Mouse (Mus musculus): ENCODE results near the gene Cul3.

Cul3 gene

DNA sequence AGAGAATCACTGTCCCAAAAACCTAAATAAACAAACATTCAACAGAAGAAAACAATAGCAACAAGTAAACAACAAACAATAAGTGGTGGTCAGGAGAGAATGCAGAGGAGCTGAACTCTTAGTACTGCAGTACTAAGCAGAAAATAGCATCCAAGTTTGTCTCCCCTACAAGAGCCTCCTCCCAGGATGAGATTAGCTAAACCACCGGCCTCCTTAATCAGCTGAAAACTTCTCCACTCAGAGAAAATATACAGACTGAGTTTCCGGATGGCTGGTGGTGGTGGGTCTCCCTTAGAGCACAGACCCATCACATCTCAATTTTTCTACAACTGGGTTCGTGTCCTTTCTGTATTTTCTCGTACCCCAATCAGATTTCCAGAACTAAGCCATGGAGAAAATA is 47.0 kb downstream of the Cul3 start:
- in situ Hi-C loops (cut with MboI, MseI) = no loop called here

DNA sequence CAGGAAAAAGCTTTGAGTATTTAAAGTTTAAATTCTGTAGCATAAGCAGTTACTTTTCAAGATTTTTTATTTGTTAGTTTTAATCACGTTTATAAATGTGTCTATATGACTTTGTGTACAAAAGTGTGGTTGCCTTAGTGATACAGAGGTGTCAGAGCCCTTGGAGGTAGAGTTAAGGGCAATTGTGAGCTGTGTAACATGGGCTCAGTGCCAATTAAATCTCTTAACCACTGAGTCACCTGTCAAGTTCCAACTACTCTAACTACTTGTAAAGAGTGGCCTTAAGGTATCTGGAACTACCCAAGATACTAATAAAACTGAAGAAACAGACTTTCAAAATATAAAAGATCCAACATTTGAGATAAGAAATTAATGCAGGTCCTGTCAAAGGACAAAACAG is 61.5 kb downstream of the Cul3 start:
- in situ Hi-C loops (cut with MboI, MseI) = no loop called here

DNA sequence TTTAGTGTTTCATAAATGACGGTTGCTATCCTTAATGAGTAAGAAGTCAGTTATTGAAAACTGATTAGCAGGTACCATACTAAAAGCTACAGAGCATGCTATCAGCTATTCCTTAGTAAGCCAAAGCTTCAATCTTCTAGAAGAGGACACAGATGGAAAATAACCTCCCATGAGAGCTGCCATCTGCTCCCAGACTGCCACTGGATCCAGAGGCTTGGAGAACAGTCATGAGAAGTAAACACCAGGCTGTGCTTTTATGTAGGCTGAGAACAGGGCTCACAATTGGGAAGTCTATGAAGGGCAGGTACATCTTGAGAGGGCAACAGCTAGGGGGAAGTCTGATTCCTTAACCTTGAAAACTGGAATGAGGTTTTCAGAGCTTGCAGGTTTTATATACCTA is 79.8 kb downstream of the Cul3 start:
- in situ Hi-C loops (cut with MboI, MseI) = no loop called here

DNA sequence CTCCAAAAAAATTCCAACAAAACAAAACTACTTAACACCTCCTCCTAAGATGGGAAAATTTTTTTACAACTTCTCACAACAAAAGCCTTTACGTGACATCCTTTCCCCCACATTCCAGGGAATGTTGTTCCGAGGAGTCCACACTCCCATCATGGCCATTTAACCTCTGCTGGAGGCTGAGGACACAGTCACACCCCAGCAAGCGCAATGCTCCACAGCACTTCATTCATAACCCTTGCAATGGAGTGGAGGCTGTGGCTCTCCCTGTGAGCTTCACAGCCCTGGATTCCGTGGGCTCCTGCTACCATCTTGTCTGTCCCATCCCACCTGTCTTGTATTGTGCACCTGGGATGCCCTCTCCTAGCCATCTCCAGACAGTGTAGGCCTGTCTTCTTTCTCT is 81.6 kb downstream of the Cul3 start:
- in situ Hi-C loops (cut with MboI, MseI) = no loop called here

DNA sequence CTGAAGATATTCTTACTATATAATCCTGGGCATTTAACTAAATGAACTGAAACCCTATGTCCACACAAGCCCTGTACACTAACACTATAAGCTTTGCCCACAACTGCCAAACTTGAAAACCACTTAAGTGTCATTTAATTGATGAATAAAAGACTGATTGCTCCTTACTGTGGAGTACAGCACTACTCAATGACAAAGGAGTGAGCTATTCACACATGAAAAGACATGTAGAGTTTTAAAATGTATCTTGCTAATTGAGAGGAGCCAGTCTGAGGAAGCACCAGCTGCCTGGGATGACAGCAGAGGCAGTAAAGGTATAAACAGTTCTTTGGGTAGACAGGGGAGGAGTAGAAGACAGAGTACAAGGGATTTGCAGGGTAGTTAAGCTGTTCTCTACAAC is 87.0 kb downstream of the Cul3 start:
- in situ Hi-C loops (cut with MboI, MseI) = no loop called here

DNA sequence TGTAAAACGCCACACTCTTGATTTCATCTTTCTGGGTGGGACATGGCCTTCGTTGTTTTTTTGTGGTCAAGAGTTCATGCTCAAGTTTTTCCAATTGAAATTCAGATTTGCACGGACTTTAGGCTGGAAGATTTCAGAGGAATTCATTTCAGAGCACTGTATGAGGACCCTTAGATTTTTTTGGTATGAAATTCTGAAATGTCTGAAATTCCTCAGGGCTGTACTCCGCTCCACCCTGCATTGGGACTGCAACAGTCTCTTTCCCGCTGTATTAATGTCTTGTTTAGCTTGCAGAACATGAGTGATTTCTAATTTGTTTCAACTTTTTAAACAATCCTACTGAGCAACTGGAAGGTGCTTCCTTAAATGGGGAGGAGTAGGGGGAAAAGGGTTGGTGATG is 90.0 kb downstream of the Cul3 start:
- in situ Hi-C loops (cut with MboI, MseI) = no loop called here

DNA sequence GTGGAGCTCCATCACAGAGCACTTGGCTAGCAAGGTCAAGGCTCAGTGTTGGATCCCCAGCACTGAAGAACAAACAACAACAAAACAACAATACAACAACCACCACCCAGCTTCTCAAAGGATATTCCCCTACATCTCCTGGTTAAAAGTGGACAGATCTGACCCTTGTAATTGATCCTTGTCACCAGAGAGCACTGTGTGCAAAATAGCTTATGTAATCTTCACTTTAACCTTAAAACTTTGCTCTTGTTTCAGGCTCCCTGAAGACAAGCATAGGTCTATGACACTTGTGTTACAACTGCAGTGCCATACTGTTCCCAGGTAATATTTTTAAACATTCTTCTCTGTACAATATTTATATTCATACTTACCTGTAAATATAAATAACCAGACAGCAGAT is 93.1 kb downstream of the Cul3 start:
- in situ Hi-C loops (cut with MboI, MseI) = no loop called here

DNA sequence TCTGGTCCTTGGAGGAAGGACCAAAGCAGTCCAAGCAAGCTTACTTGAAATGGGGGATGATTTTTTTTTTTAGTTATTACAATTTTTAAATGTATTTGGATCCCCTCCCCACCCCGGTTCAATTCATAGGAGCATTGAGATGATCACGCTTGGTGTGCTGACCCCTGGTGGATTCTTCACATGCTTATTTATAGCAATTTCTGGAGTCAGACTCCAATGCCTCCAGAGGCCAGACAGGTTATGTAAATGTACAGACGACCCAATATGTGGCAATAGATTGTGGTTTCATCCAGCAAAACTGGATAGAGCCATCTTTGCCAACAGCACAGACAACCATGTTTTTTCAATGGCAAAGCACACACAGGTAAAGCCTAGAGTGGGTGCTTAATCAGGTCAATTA is 96.2 kb downstream of the Cul3 start:
- in situ Hi-C loops (cut with MboI, MseI) = no loop called here

DNA sequence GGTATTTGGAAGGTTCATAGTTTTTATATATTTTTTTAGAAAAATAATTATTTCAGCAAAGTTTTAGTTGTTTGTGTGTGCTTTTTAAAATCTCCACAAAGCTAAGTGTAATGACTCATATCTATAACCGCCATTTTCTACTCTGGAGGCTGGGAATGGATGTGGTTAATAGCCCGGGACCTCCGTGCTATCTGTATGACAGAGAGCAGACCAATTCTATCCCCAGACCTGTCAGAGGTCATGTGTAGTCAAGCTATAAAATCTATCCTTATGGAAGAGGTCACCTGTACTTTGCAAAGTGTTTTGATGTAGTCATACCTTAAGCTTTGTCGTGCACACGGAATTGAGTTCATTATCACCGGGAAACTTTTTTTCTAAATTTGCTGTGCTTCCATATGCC is 98.7 kb downstream of the Cul3 start:
- in situ Hi-C loops (cut with MboI, MseI) = no loop called here

DNA sequence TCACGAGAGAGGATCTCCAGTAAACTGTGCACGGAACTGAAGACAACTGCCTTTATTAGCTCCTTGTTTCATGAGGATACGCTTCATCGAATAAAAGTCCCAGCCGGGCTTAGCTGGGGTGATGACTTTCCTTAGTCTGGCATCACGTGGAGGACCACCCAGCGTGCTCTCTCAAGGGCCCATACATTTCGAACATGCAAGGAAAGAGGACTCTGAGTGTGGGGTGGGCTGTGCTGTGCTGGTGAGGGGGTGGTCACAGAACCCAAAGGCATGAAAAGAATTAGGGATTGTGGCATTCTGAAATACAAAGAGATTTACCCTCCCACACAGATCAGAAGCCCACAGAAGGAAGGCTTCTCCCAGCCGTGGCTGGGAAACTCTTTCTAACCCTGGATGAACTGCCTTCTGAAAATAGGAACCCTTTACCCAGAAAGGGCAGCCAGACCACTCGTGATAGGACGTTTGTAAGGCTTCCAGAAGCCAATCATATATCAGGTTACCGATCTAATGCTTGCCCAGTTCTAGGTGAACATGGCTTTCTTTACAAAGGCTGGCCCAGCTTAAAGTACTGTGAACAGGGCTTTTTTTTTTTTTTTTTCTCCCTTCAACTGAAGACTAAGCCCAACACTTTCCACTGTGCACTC is 100.1 kb downstream of the Cul3 start:
- in situ Hi-C loops (cut with MboI, MseI) = no loop called here

DNA sequence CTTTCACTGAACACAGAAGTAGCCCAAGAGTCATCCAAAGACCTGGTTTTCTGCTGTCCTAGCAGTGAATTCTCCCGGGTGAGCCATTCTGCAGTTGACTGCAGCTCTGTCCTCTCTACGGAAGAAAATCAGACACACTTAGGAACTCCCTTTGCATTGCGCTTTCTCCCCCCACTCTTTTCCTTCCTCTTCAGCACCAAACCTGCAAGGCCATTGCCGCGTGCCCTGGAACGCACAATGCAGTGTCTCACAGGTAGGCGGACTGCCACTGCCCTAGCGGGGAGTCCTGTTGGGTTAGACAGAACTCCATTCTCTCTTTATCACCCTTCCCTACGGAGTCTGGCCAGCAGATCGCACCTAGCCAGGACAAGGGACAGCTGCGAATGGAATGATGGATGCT is 100.8 kb downstream of the Cul3 start:
- in situ Hi-C loops (cut with MboI, MseI) = no loop called here

DNA sequence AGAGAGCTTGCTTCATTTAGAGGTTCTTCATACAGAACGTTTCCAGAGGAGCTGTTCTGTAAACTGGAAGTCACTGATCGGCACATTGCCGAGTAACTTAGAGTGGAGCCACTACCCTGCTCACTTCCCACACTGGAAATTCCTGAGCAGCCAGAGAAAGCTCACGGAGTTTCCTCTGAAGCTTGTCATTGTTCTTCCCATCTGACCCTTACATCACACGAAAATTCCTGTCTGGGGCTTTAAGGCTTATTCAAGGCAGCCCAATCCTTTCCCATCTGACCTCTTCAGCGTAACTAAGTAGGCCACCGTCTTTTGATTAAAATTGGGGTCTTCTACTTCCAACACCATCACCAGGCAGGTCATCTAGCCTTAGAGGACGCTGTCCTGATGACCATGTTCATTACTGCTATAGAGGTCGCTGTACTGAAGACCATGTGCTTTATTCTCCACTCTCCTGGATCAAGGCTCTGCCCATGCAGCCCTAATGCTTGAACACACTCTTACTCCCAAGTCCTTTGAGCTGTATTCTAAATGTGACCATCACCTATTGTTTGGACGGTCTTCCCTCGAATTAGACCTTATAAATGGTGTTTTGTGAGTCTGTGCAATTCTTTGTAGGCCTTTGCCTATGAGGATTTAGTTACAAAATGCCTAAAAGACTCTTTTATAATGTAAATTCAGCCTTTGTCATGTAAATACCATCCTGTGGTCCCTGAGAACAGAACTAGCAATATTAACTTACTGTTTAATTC is 103.2 kb downstream of the Cul3 start:
- in situ Hi-C loops (cut with MboI, MseI) = no loop called here

DNA sequence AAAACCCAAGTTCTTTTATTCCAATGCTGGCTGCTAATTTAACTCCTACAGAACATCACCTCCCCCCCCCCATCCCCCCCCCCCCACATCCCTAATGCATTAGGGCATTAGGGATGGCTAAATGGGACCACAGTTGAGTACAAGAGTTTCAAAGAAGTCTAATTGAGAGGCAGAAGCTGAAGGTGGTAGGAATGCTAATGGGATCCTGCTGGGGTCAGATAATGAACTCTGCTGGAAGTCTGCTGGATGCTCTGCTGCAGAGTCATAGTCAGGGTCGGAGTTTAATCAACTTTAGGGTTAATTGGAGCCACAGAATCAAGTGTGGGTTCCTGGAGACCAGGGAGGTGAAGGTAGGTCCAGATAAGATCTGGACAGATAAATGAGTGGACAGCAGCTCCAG is 104.2 kb downstream of the Cul3 start:
- in situ Hi-C loops (cut with MboI, MseI) = no loop called here

DNA sequence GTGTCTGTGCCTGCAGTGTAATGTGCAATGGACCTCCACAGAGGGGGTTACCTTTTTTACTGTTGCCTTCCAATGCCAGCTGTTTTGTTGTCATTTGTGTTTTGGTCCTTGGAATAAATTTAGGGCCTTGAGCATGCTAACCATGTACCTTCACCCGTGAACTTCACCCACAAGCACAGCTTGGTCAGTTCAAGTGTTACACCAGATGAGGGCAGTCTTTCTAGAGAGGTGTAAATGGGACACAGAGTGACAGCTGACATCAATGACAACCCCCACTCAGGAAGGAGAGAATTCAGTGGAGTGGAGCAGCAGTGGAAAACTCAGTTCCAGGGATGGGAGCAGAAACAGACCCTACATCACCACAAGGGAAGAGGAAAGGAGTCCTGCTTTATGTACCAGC is 109.7 kb downstream of the Cul3 start:
- in situ Hi-C loops (cut with MboI, MseI) = no loop called here

DNA sequence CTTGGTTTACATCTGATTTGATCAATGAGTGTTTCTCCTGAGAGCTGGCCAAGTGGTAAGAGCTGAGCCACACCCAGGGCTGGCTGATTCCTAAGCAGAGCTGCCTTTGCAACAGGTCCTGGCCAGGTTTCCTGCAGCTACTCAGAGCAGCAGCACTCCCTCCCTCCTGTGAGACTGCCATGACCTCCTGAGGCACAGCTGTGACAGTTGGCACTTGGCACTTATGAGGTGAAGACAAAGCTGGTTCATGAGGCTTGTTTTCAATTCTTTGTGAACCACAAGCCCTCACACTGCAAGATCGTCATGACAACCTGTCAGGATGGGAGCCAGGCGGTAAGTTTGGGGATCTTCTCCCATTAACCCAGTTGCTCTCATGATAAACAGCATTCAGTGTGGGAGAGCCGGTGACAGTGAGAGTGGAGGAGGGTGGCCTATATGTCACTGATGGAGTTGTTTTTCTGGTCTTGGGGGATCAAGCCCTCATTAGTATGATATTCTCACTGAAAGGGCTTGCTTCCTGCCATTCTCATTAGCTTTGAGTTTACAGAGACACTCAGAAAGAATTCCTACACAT is 115.4 kb downstream of the Cul3 start:
- in situ Hi-C loops (cut with MboI, MseI) = no loop called here

DNA sequence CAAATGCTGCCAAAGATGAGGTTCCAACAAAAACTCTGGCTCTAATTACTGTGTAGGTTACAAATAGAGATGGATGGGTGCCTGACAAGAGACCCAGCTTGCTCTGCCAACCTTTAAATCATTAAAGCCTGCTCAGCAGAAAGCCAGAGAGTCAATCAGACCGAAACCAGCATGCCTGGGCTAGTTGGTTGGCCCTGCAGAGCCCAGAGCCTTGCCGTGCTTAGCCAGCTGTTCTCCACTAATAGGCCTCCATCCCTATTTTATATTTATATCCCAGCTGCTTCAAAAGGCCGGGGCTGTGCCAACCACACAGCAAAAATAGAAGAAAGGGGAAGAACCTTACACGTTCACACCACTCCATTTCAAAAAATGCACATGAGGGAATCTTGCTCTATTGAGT is 119.1 kb downstream of the Cul3 start:
- in situ Hi-C loops (cut with MboI, MseI) = no loop called here

DNA sequence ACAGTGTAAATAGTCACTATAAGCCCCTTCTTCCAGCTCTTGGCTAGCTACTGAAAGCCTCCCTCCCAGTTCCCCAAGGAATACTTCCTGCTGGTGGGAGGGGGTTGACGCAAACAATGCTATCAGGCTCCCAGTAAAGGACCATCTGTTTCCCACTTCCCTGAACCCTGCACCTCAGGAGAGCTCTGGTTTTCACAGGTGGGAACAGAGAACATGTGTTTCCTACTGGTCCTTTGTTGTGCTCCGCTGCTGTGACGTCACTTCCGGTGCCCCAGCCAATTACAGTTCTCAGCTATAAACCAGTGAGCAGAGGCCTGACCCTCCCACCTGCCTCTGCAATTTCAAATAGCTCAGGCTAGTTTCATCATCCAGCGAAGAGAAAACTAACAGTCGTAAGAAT is 122.0 kb downstream of the Cul3 start, which contains the start of gene Fam124b:
Gene Fam124b, minus strand, starts transcription at position 206 of the 400 bp plus-strand sequence.
- in situ Hi-C loops (cut with MboI, MseI) = no loop called here

Measured in T-helper 1 cell (primary cell).